Mouse (Mus musculus) telencephalon, adult 2 months (tissue): ENCODE data around the gene Tyro3.

Experiments used
- DNase-seq: peaks from one replicate; pipeline ENCODE4 v3.0.0-alpha.2; 2011; ENCODE audit warnings: low read depth, low spot score

Tyro3 gene

DNA sequence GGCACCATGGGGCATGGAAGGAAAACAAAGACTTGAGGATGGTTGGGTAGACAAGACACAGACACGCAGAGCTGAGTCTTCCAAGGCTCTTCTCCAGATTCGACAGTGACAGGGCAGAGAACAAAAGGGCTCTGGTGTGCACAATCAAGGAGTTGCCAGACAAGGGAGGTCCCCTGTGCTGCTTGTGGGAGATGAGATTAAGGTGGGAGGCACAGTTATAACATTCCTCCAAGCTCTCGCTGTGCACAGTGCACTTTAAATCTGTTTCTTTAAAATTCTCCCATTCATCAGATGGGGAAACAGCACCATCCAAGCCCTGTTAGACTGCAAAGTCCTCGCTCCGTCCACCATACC lies 6.7 kb downstream of the Tyro3 start:
- no peak for DNase-seq

DNA sequence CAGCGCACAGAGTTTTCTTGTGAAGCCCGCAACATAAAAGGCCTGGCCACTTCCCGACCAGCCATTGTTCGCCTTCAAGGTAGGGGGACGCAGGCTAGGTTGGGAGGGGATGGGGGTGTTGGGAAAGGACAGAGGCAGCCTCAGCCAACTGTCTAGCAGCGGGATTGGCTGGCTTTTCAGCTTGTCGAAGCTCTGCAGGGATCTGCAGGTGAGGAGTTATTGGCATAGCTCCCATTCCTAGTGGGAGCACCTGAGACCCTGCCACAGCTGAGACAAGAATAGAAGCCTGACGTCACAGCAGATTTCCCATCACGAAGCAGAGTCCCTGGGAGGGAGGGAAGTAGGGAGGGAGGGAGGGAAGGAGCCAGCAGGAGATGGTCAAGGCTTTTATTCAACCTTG lies 7.2 kb downstream of the Tyro3 start:
- DNase-seq = no peak

DNA sequence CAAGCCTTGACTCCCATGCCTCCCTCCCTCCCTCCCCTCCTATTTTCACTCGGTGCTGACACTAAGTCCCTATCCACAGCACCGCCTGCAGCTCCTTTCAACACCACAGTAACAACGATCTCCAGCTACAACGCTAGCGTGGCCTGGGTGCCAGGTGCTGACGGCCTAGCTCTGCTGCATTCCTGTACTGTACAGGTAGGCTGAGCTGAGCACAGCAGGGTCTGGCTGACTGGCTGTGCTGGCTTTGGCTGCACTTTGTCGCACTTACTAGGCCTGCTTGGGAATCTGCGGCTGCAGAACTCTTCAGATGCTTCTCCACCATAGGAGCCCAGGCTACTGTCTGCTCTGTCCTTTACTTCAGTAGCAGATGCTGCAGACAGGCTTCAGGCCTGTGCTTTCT lies 8.0 kb downstream of the Tyro3 start:
- no peak for DNase-seq

DNA sequence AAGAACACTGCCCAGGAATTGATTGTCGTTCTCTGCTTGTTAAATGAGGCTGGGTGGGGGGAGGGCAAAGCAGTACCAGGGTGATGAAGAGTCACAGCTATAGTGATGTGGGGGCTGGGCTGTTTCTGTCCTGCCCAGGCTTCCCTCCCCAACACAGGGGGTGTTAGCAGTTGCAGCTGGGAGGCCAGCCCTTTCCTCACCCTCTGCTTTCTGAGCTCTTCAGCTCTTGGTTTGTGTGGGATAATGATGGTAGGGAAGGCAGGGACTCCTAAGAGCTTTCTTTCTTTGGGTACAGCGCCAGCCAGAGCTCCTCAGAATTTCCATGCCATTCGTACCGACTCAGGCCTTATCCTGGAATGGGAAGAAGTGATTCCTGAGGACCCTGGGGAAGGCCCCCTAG lies 10.9 kb downstream of the Tyro3 start:
- no peak for DNase-seq

DNA sequence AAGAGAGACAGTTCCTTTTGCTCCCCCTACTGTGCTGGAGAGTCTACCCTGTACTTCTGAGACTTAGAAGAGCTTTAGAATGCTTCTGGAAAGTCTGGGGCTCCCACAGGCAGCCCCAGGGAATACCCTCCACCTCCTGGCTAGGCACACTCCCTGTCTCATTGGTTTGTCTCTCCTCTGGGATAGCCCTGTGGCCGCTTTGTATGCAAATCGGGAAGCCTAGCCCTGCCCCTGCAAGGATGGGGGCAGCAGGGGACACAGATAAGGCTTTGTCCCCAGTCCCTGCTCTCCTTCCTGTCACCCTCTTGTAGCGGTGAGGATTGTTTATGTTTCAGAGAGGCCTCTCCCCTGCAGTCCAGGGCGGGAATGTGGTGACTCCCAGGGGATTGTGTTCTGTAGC lies 11.3 kb downstream of the Tyro3 start:
- DNase-seq = no peak

DNA sequence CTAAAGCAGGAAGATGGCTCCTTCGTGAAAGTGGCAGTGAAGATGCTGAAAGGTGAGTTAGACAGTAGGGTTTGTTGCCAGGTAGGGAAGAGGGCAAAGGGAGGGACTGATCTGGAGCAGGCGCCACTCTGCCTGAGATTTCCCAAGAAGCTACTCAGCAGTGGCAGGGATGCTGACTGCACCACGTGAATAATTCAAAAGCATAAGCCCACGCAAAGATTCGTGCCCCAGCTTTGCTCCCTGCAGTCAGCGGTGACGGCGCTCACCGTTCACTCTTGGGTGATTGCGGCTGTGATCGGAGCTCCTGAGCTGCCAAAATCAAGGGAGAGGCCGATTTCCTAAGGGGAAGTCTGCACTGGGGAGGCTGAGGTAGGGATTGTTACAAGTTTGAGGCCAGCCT lies 13.4 kb downstream of the Tyro3 start:
- no peak for DNase-seq

DNA sequence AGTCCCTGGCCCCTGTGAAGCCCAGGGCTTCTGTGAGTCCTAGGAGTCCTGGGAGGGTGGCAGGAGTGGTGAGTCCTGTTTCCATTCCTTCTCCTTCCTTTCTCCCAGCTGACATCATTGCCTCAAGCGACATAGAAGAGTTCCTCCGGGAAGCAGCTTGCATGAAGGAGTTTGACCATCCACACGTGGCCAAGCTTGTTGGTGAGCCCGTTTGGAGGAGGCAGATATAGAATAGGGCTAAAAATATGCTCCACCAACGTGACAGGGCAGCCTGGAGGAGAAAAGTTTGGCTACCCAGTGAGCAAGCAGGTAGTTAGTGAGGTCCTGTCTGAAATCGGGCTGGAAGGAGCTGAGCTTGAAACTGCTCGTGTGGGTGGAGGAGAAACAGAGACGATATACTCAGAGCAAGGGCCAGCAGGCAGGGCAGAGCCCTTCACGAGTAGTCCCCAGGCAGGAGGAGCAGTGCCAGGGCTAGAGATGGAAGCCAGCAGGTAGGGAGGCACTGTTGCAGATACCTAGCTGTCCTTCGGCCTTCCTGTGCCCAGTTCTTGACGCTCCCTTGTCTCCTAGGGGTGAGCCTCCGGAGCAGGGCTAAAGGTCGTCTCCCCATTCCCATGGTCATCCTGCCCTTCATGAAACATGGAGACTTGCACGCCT lies 14.1 kb downstream of the Tyro3 start:
- DNase-seq = peak; percentile 87

DNA sequence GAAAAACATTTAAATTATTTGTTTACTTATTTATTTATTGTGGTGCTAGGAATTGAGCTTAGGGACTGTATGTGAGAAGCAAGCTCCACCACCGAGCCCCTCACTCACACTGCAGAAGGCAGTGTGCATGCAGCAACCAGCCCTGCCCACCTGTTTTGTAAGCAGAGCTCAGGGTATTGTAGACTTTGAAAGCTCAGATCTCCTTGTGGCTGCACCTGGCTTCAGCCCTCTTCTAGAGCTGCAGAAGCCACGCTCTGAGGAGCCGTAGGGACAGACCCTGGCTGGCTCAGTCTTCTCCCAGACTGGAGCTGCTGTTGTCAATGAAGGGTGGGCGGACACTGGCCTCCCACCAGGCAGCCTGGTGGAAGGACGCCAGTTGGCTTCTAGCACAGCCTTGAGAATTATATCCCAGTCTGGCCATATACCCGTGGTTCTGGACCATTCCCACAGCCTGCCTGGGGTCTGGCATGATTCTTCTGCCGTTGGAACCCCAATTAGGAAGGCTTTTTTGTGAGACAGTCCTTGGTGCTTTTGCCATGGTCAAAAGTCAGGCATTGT lies 16.9 kb downstream of the Tyro3 start:
- no peak for DNase-seq

DNA sequence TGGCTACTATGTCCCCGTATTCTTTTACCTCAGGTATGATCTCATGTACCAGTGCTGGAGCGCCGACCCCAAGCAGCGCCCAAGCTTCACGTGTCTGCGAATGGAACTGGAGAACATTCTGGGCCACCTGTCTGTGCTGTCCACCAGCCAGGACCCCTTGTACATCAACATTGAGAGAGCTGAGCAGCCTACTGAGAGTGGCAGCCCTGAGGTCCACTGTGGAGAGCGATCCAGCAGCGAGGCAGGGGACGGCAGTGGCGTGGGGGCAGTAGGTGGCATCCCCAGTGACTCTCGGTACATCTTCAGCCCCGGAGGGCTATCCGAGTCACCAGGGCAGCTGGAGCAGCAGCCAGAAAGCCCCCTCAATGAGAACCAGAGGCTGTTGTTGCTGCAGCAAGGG lies 19.1 kb downstream of the Tyro3 start:
- DNase-seq = no peak

DNA sequence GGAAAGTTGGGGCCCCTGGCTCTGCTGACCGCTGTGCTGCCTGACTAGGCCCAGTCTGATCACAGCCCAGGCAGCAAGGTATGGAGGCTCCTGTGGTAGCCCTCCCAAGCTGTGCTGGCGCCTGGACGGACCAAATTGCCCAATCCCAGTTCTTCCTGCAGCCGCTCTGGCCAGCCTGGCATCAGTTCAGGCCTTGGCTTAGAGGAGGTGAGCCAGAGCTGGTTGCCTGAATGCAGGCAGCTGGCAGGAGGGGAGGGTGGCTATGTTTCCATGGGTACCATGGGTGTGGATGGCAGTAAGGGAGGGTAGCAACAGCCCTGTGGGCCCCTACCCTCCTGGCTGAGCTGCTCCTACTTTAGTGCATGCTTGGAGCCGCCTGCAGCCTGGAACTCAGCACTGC lies 19.5 kb downstream of the Tyro3 start:
- DNase-seq = no peak

DNA sequence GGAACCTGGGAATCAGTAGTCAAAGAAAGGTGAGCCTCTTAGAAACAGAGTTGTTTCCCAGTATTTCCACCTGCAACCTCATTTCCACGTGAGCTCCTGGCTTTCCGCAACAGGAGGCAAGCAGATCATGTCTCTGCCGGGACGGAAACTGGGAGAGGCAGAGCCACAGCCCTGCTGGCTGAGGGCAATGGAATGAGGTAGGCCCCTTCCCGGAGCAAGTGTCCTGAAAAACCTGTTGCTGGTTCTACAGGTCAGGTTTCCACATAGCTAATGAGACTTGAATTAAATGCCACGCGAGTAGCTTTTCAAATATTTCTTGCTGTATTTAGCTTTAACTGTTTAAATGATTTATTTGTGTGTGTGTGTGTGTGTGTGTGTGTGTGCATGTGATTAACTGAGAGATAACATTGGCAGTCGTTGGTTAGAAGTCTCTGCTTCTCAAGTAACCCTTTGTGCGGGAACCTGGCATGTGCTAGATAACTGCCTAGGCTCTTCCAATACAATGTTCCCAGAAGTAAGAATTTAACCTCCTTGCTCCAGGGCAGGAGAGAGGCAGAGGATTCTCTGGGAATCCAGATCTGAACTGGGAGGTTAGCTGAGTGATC lies 21.2 kb downstream of the Tyro3 start:
- no peak for DNase-seq

DNA sequence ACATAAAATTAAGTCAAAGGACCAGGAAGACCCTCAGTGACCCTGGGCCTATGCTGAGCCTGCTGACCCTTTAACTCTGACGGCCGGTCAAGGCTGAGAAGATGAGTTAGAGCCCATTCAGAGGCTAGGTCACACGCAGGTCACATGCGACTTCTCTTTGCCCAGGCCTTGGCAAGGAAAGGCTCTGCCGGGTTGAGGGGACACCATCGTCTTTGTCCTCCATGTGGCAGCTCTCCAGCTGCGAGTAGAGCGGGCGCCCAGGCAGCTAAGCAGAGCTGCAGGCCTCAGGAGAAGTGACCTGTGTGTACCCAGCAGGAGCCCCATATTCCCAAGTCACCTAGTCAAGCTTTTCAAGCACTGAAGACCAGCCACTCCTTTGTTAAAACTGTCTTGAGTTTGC lies 23.6 kb downstream of the Tyro3 start:
- DNase-seq = no peak

DNA sequence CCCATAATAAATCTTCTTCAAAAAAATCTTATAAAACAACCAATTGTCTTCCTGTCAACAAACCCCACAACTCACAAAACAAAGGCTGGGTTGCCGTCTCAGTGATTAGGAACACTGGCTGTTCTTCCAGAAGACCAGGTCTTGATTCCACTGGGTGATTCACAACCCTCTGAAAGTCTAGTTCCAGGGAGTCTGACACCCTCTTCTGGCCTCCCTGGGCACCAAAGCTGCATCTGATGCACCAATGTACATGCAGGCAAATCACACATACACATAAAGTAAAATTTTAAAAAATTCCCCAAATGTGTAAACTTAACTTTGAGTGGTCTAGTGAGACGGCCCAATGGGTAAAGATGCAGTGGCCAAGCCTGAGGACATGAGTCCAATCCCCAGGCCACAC lies 33.0 kb downstream of the Tyro3 start:
- no peak for DNase-seq

DNA sequence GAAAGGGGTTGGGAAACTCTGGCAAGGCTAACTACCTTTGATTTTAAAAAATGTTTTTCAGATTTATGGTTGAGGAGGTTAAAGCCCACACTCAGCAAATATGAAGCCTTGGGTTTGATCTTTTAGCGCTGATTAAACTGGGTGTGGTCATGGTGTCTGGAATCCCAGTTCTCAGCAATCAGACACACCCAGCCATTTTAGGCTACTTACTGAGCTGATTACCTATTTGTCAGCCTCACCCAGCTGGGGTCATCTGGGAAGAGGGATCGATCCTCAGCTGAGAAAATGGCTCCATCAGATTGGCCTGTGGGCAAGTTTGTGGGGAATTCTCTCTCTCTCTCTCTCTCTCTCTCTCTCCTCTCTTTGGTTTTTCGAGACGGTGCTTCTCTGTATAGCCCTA lies 36.7 kb downstream of the Tyro3 start:
- no peak for DNase-seq

DNA sequence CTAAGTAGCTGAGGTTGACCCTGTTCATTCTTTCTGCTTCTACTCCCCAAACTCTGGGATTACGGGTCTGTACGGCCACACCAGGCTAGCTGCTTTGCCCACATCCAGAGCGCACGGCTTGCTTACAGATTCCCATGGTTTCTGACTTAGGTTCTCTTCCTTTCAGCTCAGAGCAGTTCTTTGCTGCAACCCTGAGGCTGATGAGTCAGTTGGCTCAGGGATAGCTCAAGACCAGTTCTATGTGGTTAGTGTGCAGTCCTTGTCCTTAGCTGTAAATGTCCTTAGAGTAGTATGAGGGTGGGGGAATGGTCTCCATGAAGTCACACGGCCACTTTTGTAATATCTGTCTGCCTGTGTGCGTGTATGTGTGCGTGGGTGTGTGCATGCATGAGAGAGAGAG lies 40.1 kb downstream of the Tyro3 start:
- no peak for DNase-seq

DNA sequence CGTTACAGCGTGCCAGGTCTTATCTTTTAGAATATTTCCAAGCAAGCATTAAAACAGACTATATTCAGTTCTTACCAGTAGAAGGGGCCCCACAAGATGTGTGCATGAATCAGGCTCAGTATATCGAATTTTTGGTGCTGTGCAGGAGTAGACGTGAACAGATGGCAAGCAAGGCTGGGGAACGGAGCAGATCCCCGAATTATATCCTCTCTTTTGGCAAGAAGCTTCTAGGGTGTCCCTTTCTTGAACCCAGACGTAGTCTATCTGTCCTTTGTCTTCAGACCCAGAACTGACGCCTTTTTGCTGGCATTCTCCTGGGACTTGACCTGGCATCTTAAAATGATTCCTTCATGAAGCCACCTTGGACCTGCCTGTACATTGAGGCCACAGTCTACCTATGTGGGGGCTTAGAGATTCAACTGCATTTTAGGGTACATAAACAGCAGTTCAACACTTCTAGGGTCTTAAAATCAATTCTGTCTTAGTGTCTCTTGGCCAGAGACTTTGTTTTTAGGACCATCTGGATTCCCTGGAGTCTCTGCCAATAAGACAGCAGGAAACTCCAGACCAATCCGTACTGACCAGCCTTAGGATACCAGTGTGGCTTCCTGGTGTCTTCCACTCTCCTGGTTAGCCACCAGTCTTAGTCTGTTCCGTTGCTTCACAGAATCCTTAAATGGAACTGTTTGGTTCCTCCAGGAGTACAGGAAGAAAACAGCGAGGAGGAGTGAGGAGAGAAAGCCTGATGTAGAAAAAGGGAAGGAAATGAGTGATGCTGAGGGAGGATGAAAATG lies 41.0 kb downstream of the Tyro3 start:
- no peak for DNase-seq

DNA sequence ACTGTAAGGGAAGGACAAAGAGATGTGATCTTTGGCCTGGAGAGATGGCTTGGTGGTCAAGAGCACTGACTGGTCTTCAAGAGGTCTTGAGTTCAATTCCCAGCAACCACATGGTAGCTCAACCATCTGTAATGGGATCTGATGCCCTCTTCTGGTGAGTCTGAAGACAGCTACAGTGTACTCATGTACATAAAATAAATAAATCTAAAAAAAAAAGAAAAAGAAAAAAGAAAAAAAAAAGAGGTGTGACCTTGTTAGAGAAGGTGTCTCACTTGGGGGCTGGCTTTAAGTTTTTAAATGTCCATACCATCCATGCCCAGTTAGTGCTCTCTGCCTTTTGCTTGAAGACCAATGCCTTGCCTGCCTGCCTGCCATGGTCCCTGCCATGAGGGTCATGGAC lies 42.5 kb downstream of the Tyro3 start:
- no peak for DNase-seq

DNA sequence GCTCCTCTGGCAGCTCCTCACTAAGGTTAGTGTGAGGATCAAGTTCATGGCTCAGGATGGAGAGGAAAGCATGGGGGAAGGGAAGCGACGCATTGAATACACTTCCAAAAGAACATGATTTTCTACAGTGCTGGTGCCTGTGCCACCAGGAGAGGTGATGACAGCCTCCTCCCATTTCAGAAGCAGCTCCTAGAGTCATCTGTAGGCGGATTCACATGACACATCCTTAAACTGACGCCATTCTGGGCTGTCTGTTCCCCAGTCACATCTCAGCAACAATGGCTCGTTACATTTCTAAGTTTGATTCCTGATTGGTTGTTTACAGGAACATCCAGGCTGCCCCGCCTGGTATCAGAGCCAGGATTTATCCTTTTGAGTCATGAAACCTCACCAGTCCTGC lies 44.5 kb downstream of the Tyro3 start:
- peak; percentile 80 for DNase-seq

DNA sequence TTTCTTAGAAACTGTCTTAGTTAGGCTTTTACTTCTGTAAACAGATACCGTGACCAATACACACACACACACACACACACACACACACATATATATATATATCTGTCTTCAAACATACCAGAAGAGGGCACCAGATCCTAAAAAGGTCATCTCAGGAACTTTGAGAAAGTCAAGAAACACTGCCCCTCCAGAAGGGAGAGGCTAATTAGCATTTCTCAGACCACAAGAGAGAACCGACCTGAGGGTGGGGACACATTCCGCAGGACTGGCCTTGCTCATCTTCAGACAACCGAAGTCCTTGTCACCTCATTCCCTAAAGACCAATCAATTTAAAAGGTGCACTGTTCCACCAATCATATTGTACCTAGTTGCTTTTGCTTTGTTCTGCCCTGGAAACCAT lies 46.0 kb downstream of the Tyro3 start:
- DNase-seq = no peak

DNA sequence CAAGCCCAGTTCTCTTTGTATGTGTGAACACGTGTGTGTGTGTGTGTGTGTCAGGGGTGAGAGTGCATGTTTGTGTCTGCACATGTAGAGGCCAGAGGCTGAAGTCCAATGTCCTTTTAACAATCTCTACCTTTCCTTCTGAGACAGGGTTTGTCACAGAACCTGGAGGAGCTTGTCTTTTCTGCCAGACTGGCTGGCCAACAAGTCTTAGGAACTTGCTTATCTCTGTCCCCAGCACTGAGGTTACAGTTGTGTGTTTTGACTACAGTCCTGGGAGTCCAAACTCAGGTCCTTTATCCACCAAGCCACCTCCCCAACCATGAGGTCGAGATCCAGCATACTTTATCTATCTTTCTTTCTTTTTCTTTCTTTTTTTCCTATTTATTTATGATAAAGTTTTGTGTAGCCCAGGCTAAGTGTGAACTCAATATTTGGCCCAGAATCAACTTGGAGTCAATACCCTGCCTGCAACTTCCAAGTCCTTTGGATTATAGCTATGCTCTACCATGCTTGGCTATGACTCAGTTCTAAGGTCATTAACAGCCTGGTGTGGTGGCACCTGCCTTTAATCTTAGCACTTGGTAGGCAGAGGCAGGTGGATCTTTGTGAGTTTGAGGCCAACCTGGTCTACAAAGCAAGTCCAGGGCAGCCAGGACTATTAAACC lies 48.5 kb downstream of the Tyro3 start:
- DNase-seq = no peak

DNA sequence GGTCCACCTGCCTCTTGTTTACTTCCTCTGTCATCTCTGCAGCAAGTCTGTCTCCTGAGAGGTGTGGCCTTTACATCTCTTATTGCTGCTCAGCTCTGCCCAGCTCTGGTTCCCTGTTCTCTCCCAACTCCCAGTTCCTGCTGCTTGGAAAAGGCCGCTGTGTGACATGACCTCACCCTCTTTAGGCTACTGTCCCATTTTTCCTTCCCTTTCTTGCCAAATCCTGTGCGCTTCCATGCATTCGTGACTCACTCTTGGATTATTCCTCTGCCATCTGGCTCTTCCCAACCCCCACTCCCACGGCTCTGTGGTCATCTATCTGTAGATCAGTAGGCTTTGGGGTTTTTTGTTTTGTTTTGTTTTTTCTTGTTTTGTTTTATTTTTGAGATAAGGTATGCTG lies 49.4 kb downstream of the Tyro3 start:
- no peak for DNase-seq

DNA sequence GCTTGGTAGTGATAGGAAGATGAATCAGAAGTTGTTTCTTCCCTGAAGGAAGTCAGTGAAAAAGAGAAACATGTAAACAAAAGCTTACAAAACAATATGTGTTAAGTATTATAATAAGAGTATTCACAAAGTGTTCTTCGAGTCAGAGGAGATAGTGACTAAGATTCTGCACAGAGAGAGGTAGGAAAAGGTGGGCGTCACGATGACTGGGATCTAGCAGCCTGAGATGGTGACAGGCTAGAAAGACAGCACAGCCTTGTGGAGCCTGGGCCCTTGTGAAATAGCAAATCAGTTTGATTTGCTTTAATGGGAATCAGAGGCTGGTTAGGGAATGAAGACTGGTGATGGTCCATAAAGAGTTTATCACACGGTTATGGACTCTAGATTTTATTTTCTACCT lies 56.3 kb downstream of the Tyro3 start:
- no peak for DNase-seq
